Mouse (Mus musculus): ENCODE measurements around the gene U2af1l4. TPM values are rescaled to one million over a fixed set of nuclear protein-coding genes. Genes with fewer than 3 reads are reported as not detected.

The U2af1l4 gene
- total RNA-seq, 4 experiments from 2014 or later = 62.1 to 70.3 (median 67.2) TPM

- DNase-seq (ENCODE audit: low spot score) = peak; percentile 50
Observed at GRCm38 (mm10) chr7:30610043-30610442, 46.9 kb downstream of the U2af1l4 start.

- no peak for DNase-seq (ENCODE audit: low spot score)
Observed at GRCm38 (mm10) chr7:30612654-30613402, 49.7 kb downstream of the U2af1l4 start, which contains the start of gene Upk1a. TSS of gene Upk1a (minus strand) at chr7:30612847.

DNA sequence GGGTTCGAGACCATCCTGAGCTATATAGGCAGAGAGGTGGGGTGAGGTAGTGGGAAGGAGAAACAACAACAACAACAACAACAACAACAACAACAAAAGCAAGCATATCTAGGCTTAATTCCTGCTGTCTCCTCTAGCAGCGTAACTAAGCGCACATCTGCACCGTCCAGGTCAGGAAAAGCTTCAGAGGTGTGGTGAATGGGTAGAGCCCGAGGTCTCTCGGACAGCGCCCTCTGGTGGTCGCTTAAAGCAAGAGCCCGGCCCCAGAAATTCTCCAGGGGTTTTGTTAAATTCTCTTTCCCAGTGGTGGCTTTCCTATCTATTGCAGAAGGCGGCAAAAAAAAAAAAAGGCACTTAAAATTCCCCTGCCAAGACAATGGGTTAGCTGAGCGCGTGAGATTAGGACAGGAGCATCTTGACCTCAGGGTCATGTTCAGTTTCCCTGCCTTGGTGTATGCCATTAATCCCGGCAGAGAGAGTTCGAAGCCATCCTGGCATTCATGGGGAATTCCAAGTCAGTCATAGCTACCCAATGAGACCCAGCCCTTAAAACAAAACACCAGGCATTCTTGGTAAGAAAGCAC, 50.5 kb downstream of the U2af1l4 start:
- no peak for DNase-seq (ENCODE audit: low spot score)

- DNase-seq (ENCODE audit: low spot score) = no peak
Observed at GRCm38 (mm10) chr7:30614454-30614853, 51.4 kb downstream of the U2af1l4 start.

Small RNA genes lying within 50 kb of the gene (microRNA-seq; reads per million reads assigned to microRNA genes)
- gene Gm38670 = 8.7 reads per million, percentile 22 among the genes with 10 or more reads in this experiment
- gene Mir3569 = not detected

Other genes with a start within 250 kb of the U2af1l4 start
- gene Syne4, start 248.5 kb upstream of the U2af1l4 start, total RNA-seq (2022) = 1 to 10 TPM in 1 of 4 experiments, under 1 TPM in 3; 0.46 to 1.9 (median 0.76) TPM
- 1 to 10 TPM in 1 of 4 experiments, under 1 TPM in 3; 0.62 to 1.2 (median 0.79) TPM for gene E130208F15Rik, start 241.6 kb upstream of the U2af1l4 start, total RNA-seq (2022)
- gene Sdhaf1, start 239.4 kb upstream of the U2af1l4 start, total RNA-seq (2022) = 10 to 100 TPM; 14.0 to 16.2 (median 15.1) TPM
- 1 to 10 TPM; 1.3 to 2.4 (median 1.6) TPM for gene Lrfn3, start 200.5 kb upstream of the U2af1l4 start, total RNA-seq (2022)
- 10 to 100 TPM; 13.5 to 26.2 (median 16.5) TPM for gene Tyrobp, start 149.5 kb upstream of the U2af1l4 start, total RNA-seq (2022)
- gene Hcst, start 143.4 kb upstream of the U2af1l4 start, total RNA-seq (2022) = not detected
- gene Nfkbid, start 141.6 kb upstream of the U2af1l4 start, total RNA-seq (2022) = under 1 TPM in 3 of 4 experiments, not detected in 1; 0.12 to 0.46 (median 0.28) TPM
- gene Aplp1, start 117.8 kb upstream of the U2af1l4 start, total RNA-seq (2022) = 1 to 10 TPM; 3.2 to 4.2 (median 3.6) TPM
- gene Kirrel2, start 105.6 kb upstream of the U2af1l4 start, total RNA-seq (2022) = not detected
- not detected for gene Nphs1, start 105.0 kb upstream of the U2af1l4 start, total RNA-seq (2022)
- not detected for gene Prodh2, start 69.7 kb upstream of the U2af1l4 start, total RNA-seq (2022)
- under 1 TPM; 0.32 to 0.60 (median 0.36) TPM for gene Arhgap33, start 28.2 kb upstream of the U2af1l4 start, total RNA-seq (2022)
- 1,000 to 10,000 TPM in 1 of 4 experiments, 100 to 1,000 TPM in 3; 852 to 1,087 (median 985) TPM for gene Hspb6, start 11.1 kb upstream of the U2af1l4 start, total RNA-seq (2022)
- 1 to 10 TPM; 3.1 to 4.5 (median 3.9) TPM for gene Proser3, start 11.0 kb upstream of the U2af1l4 start, total RNA-seq (2022)
- gene Lin37, start 3.5 kb upstream of the U2af1l4 start, total RNA-seq (2022) = 10 to 100 TPM; 13.5 to 21.0 (median 14.6) TPM
- gene Gm49396, start within 50 bp of the U2af1l4 start, total RNA-seq (2022) = 1 to 10 TPM in 2 of 4 experiments, under 1 TPM in 2; 0.80 to 1.6 (median 1.2) TPM
- 10 to 100 TPM; 82.2 to 90.7 (median 88.5) TPM for gene Psenen, start 326 bp downstream of the U2af1l4 start, total RNA-seq (2022)
- gene Igflr1, start 2.1 kb downstream of the U2af1l4 start, total RNA-seq (2022) = 1 to 10 TPM in 3 of 4 experiments, not detected in 1; 1.1 to 1.4 (median 1.1) TPM
- 10 to 100 TPM; 14.2 to 19.6 (median 16.2) TPM for gene Kmt2b, start 25.4 kb downstream of the U2af1l4 start, total RNA-seq (2022)
- gene Zbtb32, start 35.6 kb downstream of the U2af1l4 start, total RNA-seq (2022) = not detected
- under 1 TPM in 1 of 4 experiments, not detected in 3; 0.19 TPM for gene Upk1a, start 49.5 kb downstream of the U2af1l4 start, total RNA-seq (2022)
- gene Cox6b1, start 62.9 kb downstream of the U2af1l4 start, total RNA-seq (2022) = 1,000 to 10,000 TPM; 4,392 to 5,023 (median 4,762) TPM
- not detected for gene Etv2, start 72.6 kb downstream of the U2af1l4 start, total RNA-seq (2022)
- gene Rbm42, start 87.0 kb downstream of the U2af1l4 start, total RNA-seq (2022) = 10 to 100 TPM; 43.9 to 49.9 (median 44.7) TPM
- gene Haus5, start 101.7 kb downstream of the U2af1l4 start, total RNA-seq (2022) = 1 to 10 TPM; 3.0 to 7.4 (median 6.0) TPM
- gene Pmis2, start 108.3 kb downstream of the U2af1l4 start, total RNA-seq (2022) = under 1 TPM in 1 of 4 experiments, not detected in 3; 0.40 TPM
- under 1 TPM in 1 of 4 experiments, not detected in 3; 0.82 TPM for gene 2200002J24Rik, start 135.6 kb downstream of the U2af1l4 start, total RNA-seq (2022)
- under 1 TPM in 3 of 4 experiments, not detected in 1; 0.09 to 0.28 (median 0.16) TPM for gene Atp4a, start 148.9 kb downstream of the U2af1l4 start, total RNA-seq (2022)
- gene Tmem147, start 166.2 kb downstream of the U2af1l4 start, total RNA-seq (2022) = 100 to 1,000 TPM; 229 to 268 (median 258) TPM
- gene Gapdhs, start 180.4 kb downstream of the U2af1l4 start, total RNA-seq (2022) = not detected
- 1 to 10 TPM; 1.3 to 4.6 (median 3.0) TPM for gene Sbsn, start 188.2 kb downstream of the U2af1l4 start, total RNA-seq (2022)
- gene Dmkn, start 200.5 kb downstream of the U2af1l4 start, total RNA-seq (2022) = 1 to 10 TPM in 3 of 4 experiments, under 1 TPM in 1; 0.82 to 1.7 (median 1.4) TPM
- not detected for gene Krtdap, start 224.6 kb downstream of the U2af1l4 start, total RNA-seq (2022)